Mouse (Mus musculus) heart, postnatal 0 days (tissue): Measurements from ENCODE around the gene Glo1. TPM values are rescaled to one million over a fixed set of nuclear protein-coding genes. Genes with fewer than 3 reads are reported as not detected.

Experiments
- ATAC-seq: fragments of 200-750 bp; cut with Nextera tagmentation; 2 replicates; pipeline ENCODE4 v1.8.0; 2017; ENCODE audit warnings: low read depth, moderate number of reproducible peaks, moderate library complexity; ENCODE audit not compliant: insufficient read depth
- DNase-seq: peaks from one replicate; pipeline ENCODE4 v3.0.0-alpha.2; 2016; ENCODE audit warnings: low spot score
- H3K27ac ChIP-seq: fragments of 300-500 bp; sonication (generic); 2 replicates; pipeline ENCODE4 v1.5.1; 2014; ENCODE audit warnings: low read depth, mild to moderate bottlenecking
- H3K27me3 ChIP-seq: fragments of 300-500 bp; sonication (generic); 2 replicates; pipeline ENCODE4 v1.6.1; 2014; ENCODE audit warnings: low read length, mixed read lengths; ENCODE audit not compliant: control insufficient read depth, insufficient read depth
- H3K36me3 ChIP-seq: fragments of 300-500 bp; sonication (generic); replicated peaks from 2 replicates; pipeline ENCODE4 v1.6.1; 2014; ENCODE audit warnings: low read length, mixed read lengths; ENCODE audit not compliant: control insufficient read depth, insufficient read depth
- H3K4me1 ChIP-seq: fragments of 300-500 bp; sonication (generic); 2 replicates; pipeline ENCODE4 v1.6.1; 2014; ENCODE audit warnings: antibody characterized with exemption; ENCODE audit not compliant: control insufficient read depth, insufficient read depth
- H3K4me2 ChIP-seq: fragments of 300-500 bp; sonication (generic); 2 replicates; pipeline ENCODE4 v1.6.1; 2014; ENCODE audit warnings: low read depth, mild to moderate bottlenecking, low read length, moderate library complexity
- H3K4me3 ChIP-seq: fragments of 300-500 bp; sonication (generic); 2 replicates; pipeline ENCODE4 v1.5.1; 2014; ENCODE audit warnings: low read depth, low read length
- H3K9ac ChIP-seq: fragments of 300-500 bp; sonication (generic); replicated peaks from 2 replicates; pipeline ENCODE4 v1.6.1; 2014; ENCODE audit warnings: low read depth, low read length, mixed read lengths
- H3K9me3 ChIP-seq: fragments of 300-500 bp; sonication (generic); replicated peaks from 2 replicates; pipeline ENCODE4 v1.6.1; 2016; ENCODE audit warnings: low read length; ENCODE audit not compliant: control insufficient read depth
- CTCF ChIP-seq: IDR thresholded peaks from 2 replicates; pipeline ENCODE4 v1.5.1; 2016; ENCODE audit warnings: antibody characterized with exemption, control low read depth, low read depth
- EP300 ChIP-seq: IDR thresholded peaks from 2 replicates; pipeline ENCODE4 v1.6.1; 2016; ENCODE audit warnings: antibody characterized with exemption, low read depth
- WGBS: fragments of 180-500 bp; shearing (Covaris S2); extraction: QIAGEN DNeasy Blood & Tissue Kit; methylation state at CpG from one replicate; pipeline ENCODE4 v1.1.7; 2014; 5-methylcytosine and 5-hydroxymethylcytosine counted together
- polyA plus RNA-seq: library from polyadenylated mRNA; unstranded; fragments of >200 nt; fragmentation: Nextera tagmentation; extraction: Ambion mirVana; gene quantifications from 2 replicates; pipeline ENCODE4 v1.2.1, GENCODE M21; 2015
- total RNA-seq: library from RNA; depleted of rRNA; stranded (reverse); fragments of >200 nt; gene quantifications from 2 replicates; pipeline ENCODE4 v1.2.3, GENCODE M21; 2014; ENCODE audit warnings: low replicate concordance

Glo1 gene
- total and polyA plus RNA-seq, 2 experiments from 2014 or later = 143 to 184 TPM

DNA sequence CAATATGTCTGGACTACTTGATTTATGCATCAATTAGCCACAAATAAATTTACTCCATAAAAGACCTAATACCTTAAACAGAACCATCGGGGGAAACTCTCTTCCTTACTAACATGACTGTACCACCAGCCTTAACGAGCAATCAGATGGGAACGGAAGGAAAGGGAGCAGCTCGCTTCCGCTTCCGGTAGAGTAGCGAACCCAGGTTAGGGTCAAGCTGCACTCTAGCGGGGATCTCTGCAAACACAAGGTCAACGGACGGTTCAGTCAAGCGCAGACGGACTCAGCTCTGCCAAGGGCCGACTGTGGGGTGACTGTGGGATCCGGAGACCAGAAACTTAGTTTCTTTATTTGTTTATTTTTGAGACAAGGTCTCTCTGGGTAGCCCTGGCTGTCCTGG, 24.5 kb downstream of the Glo1 start:
- Histone ChIP-seq H3K9ac (no peak overlapping the region), H3K4me3 (no peak overlapping the region), H3K36me3 (peaks cover 52% of the 10 kb centered on the region), H3K4me2 (no peak overlapping the region), H3K27me3 (no peaks in the 10 kb centered on the region), H3K27ac (no peak overlapping the region), H3K9me3 (no peaks in the 10 kb centered on the region), H3K4me1 (no peaks in the 10 kb centered on the region)
- ATAC-seq = no peak
- WGBS = 91% methylated on average over 14 of the region's 14 CpGs
- TF ChIP-seq EP300 = no peak
- no peak for TF ChIP-seq CTCF
- DNase-seq = no peak

DNA sequence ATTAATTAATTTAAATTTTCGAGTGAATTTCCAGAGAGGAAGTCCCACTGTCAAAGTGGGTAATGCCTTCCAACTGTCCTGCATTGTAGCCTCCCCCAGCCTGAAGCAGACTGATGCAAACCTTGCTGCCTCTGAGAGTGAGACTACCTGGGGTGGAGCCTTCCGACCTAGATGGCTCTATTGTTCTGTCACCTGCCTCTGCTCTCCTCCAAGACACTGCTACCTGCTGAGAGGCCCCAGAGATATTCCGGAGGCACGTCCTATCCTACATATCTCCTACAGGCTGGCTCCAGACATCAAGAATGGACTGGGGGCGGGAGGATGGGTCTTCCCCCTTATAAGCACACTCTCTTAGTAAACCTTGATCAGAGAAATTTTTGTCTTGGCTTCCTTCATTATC, 28.4 kb downstream of the Glo1 start:
- Histone ChIP-seq H3K4me3 (no peak overlapping the region), H3K4me2 (no peak overlapping the region), H3K36me3 (peaks cover 78% of the 10 kb centered on the region), H3K9ac (no peak overlapping the region), H3K27me3 (no peaks in the 10 kb centered on the region), H3K27ac (no peak overlapping the region), H3K4me1 (no peaks in the 10 kb centered on the region), H3K9me3 (no peaks in the 10 kb centered on the region)
- TF ChIP-seq EP300 (no peak), CTCF (no peak)
- 89% methylated on average over 5 of the region's 5 CpGs for WGBS
- DNase-seq = no peak
- ATAC-seq = no peak

DNA sequence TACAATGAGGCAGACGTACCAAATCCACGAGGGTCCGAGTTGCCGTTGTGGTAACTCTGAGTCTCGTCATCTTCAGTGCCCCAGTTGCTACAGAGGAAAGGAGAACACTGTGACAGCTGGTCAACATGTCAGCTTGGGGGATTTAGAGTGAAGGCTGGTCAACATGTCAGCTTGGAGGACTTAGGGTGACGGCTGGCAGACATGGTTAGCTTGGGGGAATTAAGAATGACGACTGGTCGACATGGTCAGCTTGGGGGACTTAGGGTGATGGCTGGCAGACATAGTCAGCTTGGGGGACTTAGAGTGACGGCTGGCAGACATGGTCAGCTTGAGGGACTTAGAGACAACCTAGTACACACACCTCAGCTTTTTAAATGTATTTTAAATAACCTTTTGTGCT, 28.9 kb downstream of the Glo1 start:
- Histone ChIP-seq H3K27me3 (no peaks in the 10 kb centered on the region), H3K27ac (no peak overlapping the region), H3K4me1 (no peaks in the 10 kb centered on the region), H3K36me3 (peaks cover 78% of the 10 kb centered on the region), H3K4me2 (no peak overlapping the region), H3K9me3 (no peaks in the 10 kb centered on the region), H3K4me3 (no peak overlapping the region), H3K9ac (no peak overlapping the region)
- DNase-seq = no peak
- no peak for ATAC-seq
- 91% methylated on average over 9 of the region's 9 CpGs for WGBS
- TF ChIP-seq EP300 (no peak), CTCF (no peak)

DNA sequence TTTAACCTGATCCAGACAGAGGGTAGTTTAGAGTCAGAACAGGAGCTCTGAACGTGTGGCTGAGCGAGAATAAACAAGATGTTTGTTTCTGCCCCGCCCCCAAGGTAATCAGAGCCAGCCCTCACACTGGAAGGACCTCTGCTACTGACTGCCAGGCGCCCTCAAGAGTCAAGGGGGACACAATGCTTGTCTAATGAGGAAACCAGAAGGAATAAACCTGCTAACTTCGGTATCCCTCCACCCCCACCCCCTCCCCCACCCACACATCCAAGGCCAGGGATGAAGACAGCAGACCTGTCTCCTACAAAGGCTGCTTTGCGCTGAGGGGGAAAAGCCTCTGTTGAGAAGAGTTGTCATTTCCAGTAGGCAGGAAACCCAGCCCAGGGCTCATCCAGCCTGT, 31.8 kb downstream of the Glo1 start:
- H3K4me3 ChIP-seq = no peak overlapping the region
- no peak for TF ChIP-seq EP300
- TF ChIP-seq CTCF = no peak
- H3K27me3 ChIP-seq = no peaks in the 10 kb centered on the region
- no peaks in the 10 kb centered on the region for H3K4me1 ChIP-seq
- ATAC-seq = no peak
- 64% methylated on average over 6 of the region's 6 CpGs for WGBS
- H3K36me3 ChIP-seq = peaks cover 66% of the 10 kb centered on the region
- no peak overlapping the region for H3K27ac ChIP-seq
- DNase-seq = no peak
- H3K4me2 ChIP-seq = no peak overlapping the region
- H3K9ac ChIP-seq = no peak overlapping the region
- H3K9me3 ChIP-seq = no peaks in the 10 kb centered on the region

DNA sequence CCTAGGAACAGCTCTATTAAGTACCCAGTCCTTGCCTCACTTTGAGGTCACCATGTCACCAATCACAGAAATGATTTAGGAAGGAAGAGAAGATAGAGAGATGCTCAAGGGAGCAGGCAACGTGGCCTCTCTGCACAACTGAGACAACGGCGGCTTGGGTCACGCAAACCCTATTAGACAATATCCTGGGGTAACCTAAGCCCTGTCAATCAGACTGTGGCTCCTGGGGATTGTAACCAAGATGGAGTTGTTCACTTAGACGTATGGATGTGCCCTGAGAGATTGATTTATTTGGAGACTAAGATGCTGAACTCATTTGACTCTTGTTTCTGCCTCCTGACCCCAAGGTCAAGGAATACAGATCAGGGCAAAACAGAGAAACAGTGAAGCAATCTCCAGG, 32.3 kb downstream of the Glo1 start:
- 70% methylated on average over 5 of the region's 5 CpGs for WGBS
- H3K9ac ChIP-seq = no peak overlapping the region
- H3K9me3 ChIP-seq = no peaks in the 10 kb centered on the region
- DNase-seq = no peak
- H3K27me3 ChIP-seq = no peaks in the 10 kb centered on the region
- no peak for ATAC-seq
- H3K4me3 ChIP-seq = no peak overlapping the region
- no peak overlapping the region for H3K4me2 ChIP-seq
- H3K4me1 ChIP-seq = no peaks in the 10 kb centered on the region
- H3K36me3 ChIP-seq = peaks cover 63% of the 10 kb centered on the region
- no peak overlapping the region for H3K27ac ChIP-seq
- TF ChIP-seq CTCF (no peak), EP300 (no peak)

DNA sequence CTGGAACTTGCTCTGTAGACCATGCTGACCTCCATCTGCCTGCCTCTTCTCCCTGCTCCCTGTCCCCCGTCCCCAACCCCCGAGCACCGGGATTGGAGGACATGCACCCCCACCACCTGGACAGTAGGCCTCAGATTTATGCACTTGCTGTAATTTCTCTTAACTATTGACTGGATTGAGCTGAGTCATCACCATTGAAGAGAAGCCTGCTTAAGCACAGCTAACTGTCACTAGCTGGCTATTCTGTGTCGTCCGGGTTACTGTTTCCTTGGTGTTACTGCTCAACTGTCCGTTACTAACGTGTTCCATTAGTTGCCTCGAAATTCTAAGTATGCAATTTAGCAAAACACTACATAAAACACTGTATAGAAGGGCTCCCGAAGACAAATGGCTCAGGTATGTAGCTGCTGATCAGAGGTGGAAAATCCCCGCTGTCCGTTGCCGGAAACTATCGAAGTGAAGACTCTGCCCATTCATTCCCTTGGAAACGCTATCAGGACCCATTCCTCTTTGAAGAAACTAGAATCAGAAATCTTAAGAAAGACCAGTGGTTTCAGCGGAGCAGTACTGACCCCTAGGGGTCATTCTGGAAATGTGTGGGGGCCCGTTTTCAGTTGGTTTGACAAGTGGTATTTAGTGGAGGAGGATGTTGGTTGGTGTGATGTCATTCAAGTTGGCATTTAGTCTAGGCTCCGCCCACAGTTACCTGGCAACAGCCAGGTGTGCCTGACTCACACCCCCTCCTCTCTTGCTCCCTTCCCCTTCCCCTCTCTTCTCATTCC, 36.1 kb downstream of the Glo1 start:
- H3K36me3 ChIP-seq = peaks cover 29% of the 10 kb centered on the region
- H3K9me3 ChIP-seq = no peaks in the 10 kb centered on the region
- no peak overlapping the region for H3K27ac ChIP-seq
- no peak overlapping the region for H3K4me2 ChIP-seq
- no peaks in the 10 kb centered on the region for H3K27me3 ChIP-seq
- no peak for ATAC-seq
- WGBS = 58% methylated on average over 17 of the region's 17 CpGs
- H3K4me3 ChIP-seq = no peak overlapping the region
- peak; percentile 68 for TF ChIP-seq CTCF
- TF ChIP-seq EP300 = no peak
- peak; percentile 20 for DNase-seq
- H3K9ac ChIP-seq = no peak overlapping the region
- H3K4me1 ChIP-seq = no peaks in the 10 kb centered on the region
